Mouse (Mus musculus): ENCODE measurements around the gene Lrmda.

- TF ChIP-seq CTCF (IDR thresholded peaks at IDR 0.05; ENCODE audit: low read depth, low read length), result no peak
- no peak for TF ChIP-seq POLR2A (IDR thresholded peaks at IDR 0.05; ENCODE audit: borderline replicate concordance, low read depth, low read length)
Observed at GRCm38 (mm10) chr14:22085411-22085810, 65.9 kb downstream of the Lrmda start.
